Mouse (Mus musculus) liver, embryonic 14.5 days (tissue): ENCODE measurements around the gene Agr2.

Experiments
- CTCF ChIP-seq: IDR thresholded peaks from 2 replicates; pipeline ENCODE4 v1.5.1; 2016; ENCODE audit warnings: antibody characterized with exemption, low read depth, control low read depth
- EP300 ChIP-seq: IDR thresholded peaks from 2 replicates; pipeline ENCODE4 v1.6.1; 2016; ENCODE audit warnings: antibody characterized with exemption, low read depth

DNA sequence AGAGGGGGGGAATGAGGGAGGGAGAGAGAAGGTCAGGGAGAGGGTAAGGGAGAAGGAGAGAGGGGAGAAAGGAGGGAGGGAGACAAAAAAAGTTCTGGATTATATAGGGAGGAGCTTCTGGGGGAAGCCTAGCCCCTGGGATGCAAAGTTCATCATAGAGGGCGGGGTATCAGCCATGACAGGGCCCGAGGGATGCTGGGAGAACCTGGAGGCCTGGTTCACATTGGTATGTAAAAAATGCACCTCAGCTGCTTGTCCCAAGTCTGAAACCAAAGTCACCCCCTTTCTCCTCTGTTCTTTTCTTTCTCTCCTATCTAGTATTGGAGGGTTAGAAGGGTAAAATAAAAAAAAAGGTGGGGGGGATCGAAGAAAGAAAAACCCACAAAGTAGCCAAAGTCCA is 27.4 kb downstream of the Agr2 start:
- no peak for TF ChIP-seq CTCF
- TF ChIP-seq EP300: no peak
